Mouse (Mus musculus): Measurements from ENCODE around the gene Unc50.

The Unc50 gene

GRCm38 (mm10) chr1:37429366-37430296, at the start of gene Unc50, which contains the start of gene Coa5:
Unc50 (plus strand) TSS chr1:37430139.
Coa5 (minus strand) TSS chr1:37430103.
- peak; percentile 93 to 94 for DNase-seq (ENCODE audit: low spot score in 2 of 2)

DNA sequence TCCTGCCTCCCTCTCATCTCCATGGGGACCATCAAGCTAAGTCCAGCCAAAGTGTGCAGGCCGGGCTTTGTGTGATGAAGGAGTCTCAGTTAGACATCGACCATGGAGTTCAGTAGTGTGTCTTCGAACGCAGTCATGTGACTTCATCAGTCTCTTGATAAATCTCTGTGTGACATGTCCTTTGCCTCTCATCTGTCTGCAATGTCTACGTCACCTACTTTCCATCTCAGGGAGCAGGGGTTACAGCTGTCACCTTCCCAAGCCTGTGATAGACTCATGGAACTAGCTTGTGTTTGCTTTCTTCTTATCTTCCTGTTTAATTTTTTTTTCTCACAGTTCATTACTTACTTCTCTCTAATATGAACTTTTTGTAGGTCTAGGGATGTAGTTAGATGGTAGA, 49.0 kb upstream of the Unc50 start:
- no peak for DNase-seq (ENCODE audit: low spot score in 2 of 2)

DNA sequence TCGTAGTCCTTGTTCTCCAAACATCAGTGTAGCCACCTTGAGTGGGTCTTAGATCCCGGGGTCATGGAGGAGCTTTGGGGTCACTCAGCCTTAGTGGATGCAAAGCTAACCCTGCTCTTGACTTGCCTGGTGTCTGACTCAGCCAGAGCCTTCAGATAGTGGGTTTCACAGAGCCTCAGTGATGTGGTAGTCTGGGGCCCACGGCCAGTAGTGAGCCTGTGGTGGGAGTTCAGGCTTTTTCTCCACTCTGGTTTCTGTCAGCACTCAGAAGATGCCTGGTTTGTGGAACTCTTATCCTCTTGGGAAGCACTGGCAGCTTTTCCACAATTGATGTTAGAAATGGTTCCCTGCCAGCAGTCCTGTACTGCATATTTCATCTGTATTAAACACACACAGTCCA, 45.6 kb upstream of the Unc50 start:
- no peak for DNase-seq (ENCODE audit: low spot score in 2 of 2)

GRCm38 (mm10) chr1:37386448-37386971, 43.4 kb upstream of the Unc50 start:
- DNase-seq (ENCODE audit: low spot score in 2 of 2), result no peak

DNA sequence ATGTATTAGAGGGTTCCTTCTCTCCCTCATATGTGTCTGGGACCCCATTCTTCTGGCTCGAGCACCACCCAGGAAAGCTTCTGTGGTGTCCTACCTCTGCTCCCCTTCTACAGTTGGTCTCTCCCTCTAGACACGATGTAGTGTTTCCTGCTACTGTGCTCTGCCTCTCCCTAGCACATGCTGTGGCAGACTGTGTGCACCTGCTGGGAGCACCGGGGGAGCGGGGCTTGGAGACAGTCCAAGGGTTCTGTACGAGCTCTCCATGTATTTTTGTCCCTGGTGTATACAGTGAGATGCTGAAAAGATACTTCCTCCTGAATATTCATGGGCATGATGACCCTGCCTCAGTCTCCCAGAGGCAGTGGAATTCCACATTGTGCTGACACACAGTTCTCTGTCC, 36.8 kb upstream of the Unc50 start:
- no peak for DNase-seq (ENCODE audit: low spot score in 2 of 2)

DNA sequence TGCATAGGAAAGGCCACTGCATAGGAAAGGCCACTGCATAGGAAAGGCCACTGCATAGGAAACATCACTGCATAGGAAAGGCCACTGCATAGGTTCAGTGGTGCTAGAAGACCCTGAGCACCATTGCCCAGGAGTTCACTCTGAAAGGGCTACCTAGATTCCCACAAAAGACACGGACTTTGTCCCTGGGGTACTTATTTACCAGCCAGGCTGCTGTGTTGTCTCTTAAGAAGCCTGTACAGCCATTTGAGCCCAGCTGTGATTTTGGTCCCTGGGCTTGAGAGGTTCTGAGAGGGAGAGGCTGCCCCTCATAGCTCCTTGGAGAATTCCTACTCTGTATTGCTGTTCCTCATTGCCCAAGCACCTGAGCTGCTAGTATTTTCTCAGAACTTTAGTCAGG, 33.5 kb upstream of the Unc50 start:
- no peak for DNase-seq (ENCODE audit: low spot score in 2 of 2)

- no peak for DNase-seq (ENCODE audit: low spot score in 2 of 2)
Observed at GRCm38 (mm10) chr1:37398961-37399360, 31.0 kb upstream of the Unc50 start.

GRCm38 (mm10) chr1:37399734-37400133, 30.2 kb upstream of the Unc50 start:
- no peak for DNase-seq (ENCODE audit: low spot score in 2 of 2)

GRCm38 (mm10) chr1:37401687-37402086, 28.3 kb upstream of the Unc50 start:
- peak; percentile 38 to 39 for DNase-seq (ENCODE audit: low spot score in 2 of 2)

DNA sequence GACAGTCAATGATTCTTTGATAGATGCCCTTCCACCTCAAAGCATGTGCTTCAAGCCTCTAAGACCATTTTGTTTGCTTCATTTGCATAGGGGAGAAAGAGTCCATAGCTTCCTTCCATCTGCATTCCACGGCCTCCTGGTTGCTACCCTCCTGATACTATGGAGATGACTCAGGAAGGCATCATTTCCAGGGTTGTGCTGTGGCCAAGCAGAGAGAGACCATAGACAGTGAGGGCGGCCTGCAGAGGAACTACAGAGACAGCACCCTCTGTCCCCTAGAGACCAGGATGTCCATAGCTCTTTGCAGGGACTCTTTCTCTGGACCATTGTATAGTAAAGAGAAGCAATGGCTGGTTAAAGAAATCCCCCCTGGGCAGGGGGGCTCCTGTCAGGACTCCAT, 24.8 kb upstream of the Unc50 start:
- no peak for DNase-seq (ENCODE audit: low spot score in 2 of 2)

DNA sequence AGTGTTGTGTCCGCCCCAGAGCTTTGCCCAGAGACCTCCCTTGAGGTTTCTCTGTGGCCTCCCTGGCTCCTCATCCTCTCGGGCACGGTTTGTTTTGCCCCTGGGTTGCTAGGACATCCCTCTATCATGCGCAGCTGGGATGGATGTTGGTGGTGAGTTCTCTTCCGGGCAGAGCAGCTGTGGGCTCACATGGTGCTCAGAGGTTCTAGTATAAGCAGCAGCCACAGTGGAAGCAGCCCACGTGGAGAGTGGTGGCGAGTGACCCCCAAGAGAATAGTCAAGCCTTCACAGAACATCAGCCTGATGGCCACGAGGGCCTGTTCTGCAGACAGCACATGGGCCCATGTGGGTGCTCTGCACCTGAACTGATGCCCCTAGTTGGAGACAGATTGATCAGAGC, 22.7 kb upstream of the Unc50 start:
- DNase-seq (ENCODE audit: low spot score in 2 of 2), result no peak

DNA sequence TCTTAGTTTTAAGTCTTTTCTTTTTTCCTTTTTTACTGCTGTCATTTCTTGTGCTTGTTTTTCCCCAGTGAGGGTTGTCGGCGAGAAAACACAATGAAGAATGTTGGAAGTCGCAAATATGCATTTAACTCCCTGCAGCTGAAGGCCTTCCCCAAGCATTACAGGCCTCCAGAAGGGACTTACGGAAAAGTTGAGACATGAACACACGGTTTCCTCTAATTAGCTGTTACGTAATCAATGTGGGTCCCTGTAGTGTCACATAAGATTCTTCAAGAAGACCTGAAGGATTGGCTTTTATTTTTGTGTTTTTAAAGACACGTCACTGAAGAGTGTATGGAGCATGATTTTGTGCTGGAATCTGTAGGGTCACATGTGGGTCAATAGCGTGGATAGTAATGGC, 21.9 kb upstream of the Unc50 start:
- no peak for DNase-seq (ENCODE audit: low spot score in 2 of 2)

DNA sequence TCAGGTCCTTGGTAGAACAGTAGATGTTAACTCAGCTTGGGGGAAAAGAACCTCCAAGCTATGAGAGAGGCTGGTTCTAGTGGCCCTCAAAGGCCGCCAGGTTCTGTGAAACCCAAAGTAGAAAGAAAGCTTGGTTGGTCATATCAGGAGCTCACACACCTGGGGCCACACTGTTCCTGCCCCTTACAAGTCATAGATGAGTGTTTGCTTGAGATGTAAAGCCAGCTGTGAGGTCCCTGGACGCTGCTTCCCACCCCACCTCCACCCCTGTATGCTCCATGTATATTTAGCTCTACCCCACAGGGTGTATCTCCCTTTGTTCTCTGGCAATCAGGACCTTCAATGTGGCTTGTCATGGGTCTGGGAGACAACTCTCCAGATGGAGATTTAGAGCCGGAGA, 21.3 kb upstream of the Unc50 start:
- no peak for DNase-seq (ENCODE audit: low spot score in 2 of 2)

DNA sequence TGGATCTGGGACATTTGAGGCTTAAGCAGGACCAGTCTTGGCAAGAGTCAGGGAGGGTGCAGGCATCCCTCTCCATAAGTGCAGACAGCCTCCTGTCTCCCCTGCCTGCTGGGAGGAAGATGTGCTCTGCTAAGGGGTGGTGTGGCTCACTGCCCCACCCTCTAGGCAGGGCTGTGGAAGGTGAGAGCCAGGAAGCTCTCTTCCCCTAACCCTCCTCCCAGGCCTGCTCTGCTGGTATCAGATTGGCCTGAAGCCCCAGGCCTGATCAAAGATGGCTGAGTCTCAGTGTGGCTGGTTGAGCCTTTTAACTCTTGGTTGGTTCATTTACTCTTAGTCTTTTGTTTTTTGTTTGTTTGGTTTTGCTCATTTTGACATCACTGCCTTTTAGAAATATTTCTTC, 20.3 kb upstream of the Unc50 start:
- DNase-seq (ENCODE audit: low spot score in 2 of 2), result no peak

- DNase-seq (ENCODE audit: low spot score in 2 of 2), result no peak
Observed at GRCm38 (mm10) chr1:37415394-37415793, 14.5 kb upstream of the Unc50 start.

DNA sequence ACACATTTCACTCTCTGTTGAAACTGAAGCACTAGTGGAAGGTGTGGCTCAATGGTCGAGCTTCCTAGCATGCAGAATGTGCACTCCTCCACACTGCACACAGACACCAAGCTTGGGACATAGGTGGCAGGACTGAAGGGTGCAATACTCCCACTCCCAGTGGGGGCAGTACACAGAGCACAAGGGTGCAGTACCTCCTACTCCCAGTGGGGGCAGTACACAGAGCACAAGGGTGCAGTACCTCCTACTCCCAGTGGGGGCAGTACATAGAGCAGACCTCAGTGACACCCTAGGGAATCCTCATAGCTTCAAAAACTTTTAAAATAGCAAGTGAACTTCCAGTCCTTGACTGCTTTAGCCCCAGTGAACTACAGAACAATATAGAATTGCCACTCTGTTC, 10.5 kb upstream of the Unc50 start:
- peak in 1 of 2 experiments; percentile 23 for DNase-seq (ENCODE audit: low spot score in 2 of 2)

DNA sequence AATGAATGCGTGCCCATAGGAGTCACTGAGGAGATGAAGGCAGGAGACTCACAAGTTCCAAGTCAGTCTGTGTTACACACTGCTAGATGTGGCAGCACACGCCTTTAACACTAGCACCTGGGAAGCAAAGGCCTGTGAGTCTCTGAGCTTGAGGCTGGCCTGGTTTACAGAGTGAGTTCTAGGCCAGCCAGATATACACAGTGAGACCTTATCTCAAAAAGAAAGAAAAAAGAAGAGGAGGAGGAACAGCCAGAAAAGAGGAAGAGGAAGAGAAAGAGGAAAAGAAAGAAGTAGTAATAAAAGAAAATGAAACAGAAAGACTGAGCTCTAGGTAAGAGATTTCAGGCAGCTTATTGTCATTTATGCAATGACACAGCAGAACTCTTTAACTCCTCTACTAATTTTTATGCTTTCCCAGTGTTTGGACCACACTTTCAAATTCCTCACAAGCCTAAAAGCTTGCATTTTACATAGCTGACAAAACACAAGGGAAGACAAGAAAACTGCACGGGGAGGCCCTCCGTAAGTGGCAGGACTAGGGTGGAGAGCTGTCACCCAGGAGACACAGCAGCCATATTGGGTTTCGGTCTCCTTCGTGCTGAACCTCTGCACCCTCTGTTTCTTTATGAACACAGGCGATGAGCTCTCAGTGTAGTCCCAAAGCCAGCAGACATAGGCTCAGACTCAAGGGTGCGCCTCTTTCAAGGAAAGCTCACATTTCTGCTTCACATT, 2.6 kb upstream of the Unc50 start:
- no peak for DNase-seq (ENCODE audit: low spot score in 2 of 2)

DNA sequence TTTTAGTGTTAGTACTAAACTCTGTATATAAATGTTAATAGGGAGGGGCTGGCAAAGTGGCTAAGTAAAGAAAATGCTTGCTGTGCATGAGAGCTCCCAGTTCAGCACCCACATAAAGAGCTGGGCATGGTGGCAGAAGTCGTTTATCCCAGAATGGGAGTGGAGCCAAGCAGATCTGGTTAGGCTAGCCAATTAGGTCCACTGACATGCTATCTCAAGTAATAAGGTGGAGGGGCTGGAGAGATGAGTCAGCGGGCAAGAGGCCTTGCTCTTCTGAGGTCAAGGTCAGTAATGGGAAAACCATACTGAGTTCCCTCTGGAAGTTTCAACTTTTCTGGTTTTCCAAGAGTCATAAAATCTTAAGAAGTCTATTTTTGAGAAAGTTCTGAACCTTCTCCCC, 1.0 kb upstream of the Unc50 start:
- no peak for DNase-seq (ENCODE audit: low spot score in 2 of 2)

DNA sequence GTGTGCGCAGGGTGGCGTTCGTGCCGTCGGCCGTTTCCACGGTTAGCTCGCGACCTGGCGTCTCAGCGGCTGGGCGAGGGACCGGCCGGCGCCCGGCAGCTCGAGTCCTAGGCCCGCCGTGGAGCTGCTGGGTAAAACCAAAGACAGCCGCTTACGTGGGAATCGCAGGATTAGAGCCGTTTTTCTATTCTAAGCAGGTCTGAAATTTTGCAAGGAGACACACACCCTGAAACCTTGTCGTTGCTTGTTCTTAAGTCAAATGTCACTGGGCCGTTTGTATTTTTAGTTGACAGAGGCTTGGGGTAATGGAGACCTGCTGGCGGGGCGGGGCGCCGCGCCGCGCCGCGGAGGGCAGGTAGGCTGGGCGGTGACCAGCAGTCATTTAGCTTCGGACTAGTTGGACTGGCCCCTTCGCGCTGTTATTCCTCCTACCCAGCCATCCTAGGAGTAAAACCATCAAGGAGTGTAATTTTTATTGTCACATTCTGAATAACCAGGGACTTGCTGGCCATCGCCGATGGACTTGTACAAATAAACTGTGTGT, 430 bp downstream of the Unc50 start:
- DNase-seq (ENCODE audit: low spot score in 2 of 2), result peak in 1 of 2 experiments; percentile 12

DNA sequence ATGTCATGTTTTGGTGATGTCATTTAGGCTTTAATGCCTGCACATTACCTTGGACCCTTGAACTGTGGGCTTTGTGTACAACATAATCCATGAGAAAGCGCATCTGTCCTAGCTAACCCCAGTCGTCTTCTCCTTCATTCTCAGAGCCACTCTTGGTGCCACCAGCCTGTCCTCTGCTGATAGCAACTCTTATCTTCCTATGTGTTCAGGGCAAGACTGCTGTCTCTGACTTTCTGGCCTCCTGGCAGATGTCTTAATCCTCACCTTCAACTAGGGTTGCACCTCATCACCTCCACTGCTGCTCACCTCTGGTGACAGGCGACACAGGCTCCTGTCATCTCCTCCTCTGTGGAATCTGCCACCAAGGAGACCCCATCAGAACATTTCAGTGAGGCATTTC, 6.5 kb downstream of the Unc50 start:
- no peak for DNase-seq (ENCODE audit: low spot score in 2 of 2)

- no peak for DNase-seq (ENCODE audit: low spot score in 2 of 2)
Observed at GRCm38 (mm10) chr1:37442848-37443835, 13.2 kb downstream of the Unc50 start.
